Mouse (Mus musculus): ENCODE data around the gene Ankef1. TPM values are rescaled to one million over a fixed set of nuclear protein-coding genes. Genes with fewer than 3 reads are reported as not detected.

Ankef1 gene
- polyA plus RNA-seq, 1 experiment from 2014 or later: 1.3 TPM

GRCm38 (mm10) chr2:136600651-136601170 lies 99.0 kb downstream of the Ankef1 start:
- H3K4me1 ChIP-seq: no peaks in the 10 kb centered on the region
- no peak overlapping the region for H3K4me3 ChIP-seq (replicated peaks)
- H3K9ac ChIP-seq: no peak overlapping the region
- H3K9me3 ChIP-seq (replicated peaks): no peaks in the 10 kb centered on the region
- H3K27me3 ChIP-seq: no peaks in the 10 kb centered on the region
- WGBS: 72% methylated on average over 5 of the region's 5 CpGs
- H3K4me2 ChIP-seq (replicated peaks): no peak overlapping the region
- H3K27ac ChIP-seq (replicated peaks): no peak overlapping the region
- ATAC-seq (ENCODE audit: insufficient number of reproducible peaks, low FRiP score, low TSS enrichment, low read depth): no peak
- no peaks in the 10 kb centered on the region for H3K36me3 ChIP-seq

GRCm38 (mm10) chr2:136601206-136601605 lies 99.5 kb downstream of the Ankef1 start:
- no peaks in the 10 kb centered on the region for H3K4me1 ChIP-seq
- WGBS: 83% methylated on average over 4 of the region's 4 CpGs
- no peak overlapping the region for H3K9ac ChIP-seq
- no peak overlapping the region for H3K4me2 ChIP-seq (replicated peaks)
- no peak for ATAC-seq (ENCODE audit: insufficient number of reproducible peaks, low FRiP score, low TSS enrichment, low read depth)
- H3K36me3 ChIP-seq: no peaks in the 10 kb centered on the region
- no peak overlapping the region for H3K4me3 ChIP-seq (replicated peaks)
- H3K27ac ChIP-seq (replicated peaks): no peak overlapping the region
- H3K9me3 ChIP-seq (replicated peaks): no peaks in the 10 kb centered on the region
- no peaks in the 10 kb centered on the region for H3K27me3 ChIP-seq

Other genes starting within 250 kb of the Ankef1 start
- 0.76 and 1.1 TPM in 2 replicates for gene Pak7, start 113.9 kb upstream of the Ankef1 start, polyA plus RNA-seq (2015; fragmentation: Nextera tagmentation; extraction: Ambion mirVana)
- 5.1 and 7.5 TPM in 2 replicates for gene Snap25, start 211.5 kb downstream of the Ankef1 start, polyA plus RNA-seq (2015; fragmentation: Nextera tagmentation; extraction: Ambion mirVana)

Data from embryonic facial prominence, embryonic 15.5 days (tissue).